Mouse (Mus musculus) hindbrain, embryonic 13.5 days (tissue): ENCODE measurements at regions not wholly inside any gene's neighbourhood (a gene's known extent, or its start where the extent isn't known, plus 50 kb on each side); places are given as distances from the start of the nearest gene placed in this dataset.

Experiments
- ATAC-seq: fragments of 200-750 bp; cut with Nextera tagmentation; 2 replicates; pipeline ENCODE4 v1.8.0; 2017; ENCODE audit warnings: moderate TSS enrichment; ENCODE audit not compliant: low FRiP score
- H3K27ac ChIP-seq: fragments of 300-500 bp; sonication (generic); 2 replicates; pipeline ENCODE4 v1.5.1; 2015; ENCODE audit warnings: inconsistent platforms, mild to moderate bottlenecking, moderate library complexity
- H3K27me3 ChIP-seq: fragments of 300-500 bp; sonication (generic); 2 replicates; pipeline ENCODE4 v1.6.1; 2015; ENCODE audit warnings: mild to moderate bottlenecking, inconsistent platforms
- H3K36me3 ChIP-seq: fragments of 300-500 bp; sonication (generic); 2 replicates; pipeline ENCODE4 v1.6.1; 2015; ENCODE audit warnings: mild to moderate bottlenecking, inconsistent platforms
- H3K4me1 ChIP-seq: fragments of 300-500 bp; sonication (generic); replicated peaks from 2 replicates; pipeline ENCODE4 v1.6.1; 2015; ENCODE audit warnings: inconsistent platforms
- H3K4me2 ChIP-seq: fragments of 300-500 bp; sonication (generic); 2 replicates; pipeline ENCODE4 v1.6.1; 2015; ENCODE audit warnings: inconsistent platforms, mild to moderate bottlenecking, moderate library complexity
- H3K4me3 ChIP-seq: fragments of 300-500 bp; sonication (generic); 2 replicates; pipeline ENCODE4 v1.5.1; 2015; ENCODE audit warnings: mild to moderate bottlenecking, inconsistent platforms
- H3K9ac ChIP-seq: fragments of 300-500 bp; sonication (generic); 2 replicates; pipeline ENCODE4 v1.6.1; 2015; ENCODE audit warnings: mild to moderate bottlenecking, inconsistent platforms
- H3K9me3 ChIP-seq: fragments of 300-500 bp; sonication (generic); 2 replicates; pipeline ENCODE4 v1.6.1; 2016; ENCODE audit warnings: inconsistent platforms
- WGBS: fragments of 180-500 bp; shearing (Covaris S2); methylation state at CpG from one replicate; pipeline ENCODE4 v1.1.7; 2015; 5-methylcytosine and 5-hydroxymethylcytosine counted together

DNA sequence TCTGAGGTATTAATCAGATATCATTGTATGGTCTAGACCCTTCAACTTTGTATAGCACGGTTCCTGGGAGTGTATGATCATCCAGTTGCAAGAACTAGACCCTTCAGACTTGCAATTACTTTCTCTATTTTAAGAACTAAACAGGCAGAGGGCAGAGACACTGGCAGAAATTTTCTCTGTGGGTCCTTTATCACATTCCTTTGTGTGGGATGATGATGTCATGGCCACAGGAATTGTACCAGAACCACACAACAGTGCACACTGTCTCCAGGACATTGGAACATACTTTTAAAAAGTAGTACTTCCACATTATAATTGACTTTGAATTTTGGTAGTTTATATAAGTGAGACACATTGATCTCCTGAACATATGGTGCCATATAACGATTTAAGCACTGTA, 674.2 kb downstream of the Rfpl4b start:
- no peak overlapping the region for H3K9ac ChIP-seq
- no peak overlapping the region for H3K4me3 ChIP-seq
- no peaks in the 10 kb centered on the region for H3K27me3 ChIP-seq
- H3K36me3 ChIP-seq = no peaks in the 10 kb centered on the region
- WGBS = 93% methylated on average over 2 of the region's 2 CpGs
- no peaks in the 10 kb centered on the region for H3K4me1 ChIP-seq
- no peak overlapping the region for H3K4me2 ChIP-seq
- H3K9me3 ChIP-seq = no peaks in the 10 kb centered on the region
- no peak for ATAC-seq
- no peak overlapping the region for H3K27ac ChIP-seq

- no peak for ATAC-seq
- Histone ChIP-seq H3K9ac (no peak overlapping the region), H3K27me3 (no peaks in the 10 kb centered on the region), H3K9me3 (no peaks in the 10 kb centered on the region), H3K4me3 (no peak overlapping the region), H3K36me3 (no peaks in the 10 kb centered on the region), H3K4me2 (no peak overlapping the region), H3K4me1 (no peaks in the 10 kb centered on the region), H3K27ac (no peak overlapping the region)
Measured at GRCm38 (mm10) chr10:38139196-38139595, 682.4 kb downstream of the Rfpl4b start.

GRCm38 (mm10) chr10:38121911-38122573, 699.5 kb downstream of the Rfpl4b start:
- Histone ChIP-seq H3K4me2 (no peak overlapping the region), H3K27me3 (no peaks in the 10 kb centered on the region), H3K9me3 (no peaks in the 10 kb centered on the region), H3K27ac (no peak overlapping the region), H3K36me3 (no peaks in the 10 kb centered on the region), H3K9ac (no peak overlapping the region), H3K4me1 (no peaks in the 10 kb centered on the region), H3K4me3 (no peak overlapping the region)
- no peak for ATAC-seq
- 80% methylated on average over 3 of the region's 3 CpGs for WGBS

DNA sequence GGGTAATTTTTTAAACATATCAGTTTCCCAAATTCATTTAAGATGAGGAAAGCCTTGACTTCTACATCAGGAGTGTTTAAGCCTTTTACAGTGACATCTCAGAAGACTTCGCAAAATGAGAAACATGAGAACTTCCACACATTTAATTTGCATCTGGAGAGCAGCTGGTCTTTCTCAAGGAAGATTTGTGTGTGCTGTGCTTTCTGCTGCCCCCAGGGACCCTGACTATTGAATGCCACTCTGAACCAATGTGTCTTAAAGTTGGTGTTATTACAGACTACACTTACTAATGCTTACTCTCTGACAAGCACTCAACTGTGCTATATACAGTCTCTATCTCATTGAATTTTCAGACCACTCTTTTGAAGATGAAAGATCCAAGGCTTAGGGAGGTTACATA, 703.0 kb downstream of the Rfpl4b start:
- no peak overlapping the region for H3K27ac ChIP-seq
- 82% methylated on average over 1 of the region's 1 CpGs for WGBS
- H3K4me1 ChIP-seq = no peaks in the 10 kb centered on the region
- no peak overlapping the region for H3K9ac ChIP-seq
- no peaks in the 10 kb centered on the region for H3K36me3 ChIP-seq
- H3K4me2 ChIP-seq = no peak overlapping the region
- H3K27me3 ChIP-seq = no peaks in the 10 kb centered on the region
- H3K4me3 ChIP-seq = no peak overlapping the region
- H3K9me3 ChIP-seq = no peaks in the 10 kb centered on the region
- no peak for ATAC-seq

GRCm38 (mm10) chr10:38116516-38116915, 705.1 kb downstream of the Rfpl4b start:
- Histone ChIP-seq H3K36me3 (no peaks in the 10 kb centered on the region), H3K4me1 (no peaks in the 10 kb centered on the region), H3K9ac (no peak overlapping the region), H3K27me3 (no peaks in the 10 kb centered on the region), H3K4me2 (no peak overlapping the region), H3K27ac (no peak overlapping the region), H3K9me3 (no peaks in the 10 kb centered on the region), H3K4me3 (no peak overlapping the region)
- ATAC-seq = no peak
- WGBS = 85% methylated on average over 1 of the region's 1 CpGs

DNA sequence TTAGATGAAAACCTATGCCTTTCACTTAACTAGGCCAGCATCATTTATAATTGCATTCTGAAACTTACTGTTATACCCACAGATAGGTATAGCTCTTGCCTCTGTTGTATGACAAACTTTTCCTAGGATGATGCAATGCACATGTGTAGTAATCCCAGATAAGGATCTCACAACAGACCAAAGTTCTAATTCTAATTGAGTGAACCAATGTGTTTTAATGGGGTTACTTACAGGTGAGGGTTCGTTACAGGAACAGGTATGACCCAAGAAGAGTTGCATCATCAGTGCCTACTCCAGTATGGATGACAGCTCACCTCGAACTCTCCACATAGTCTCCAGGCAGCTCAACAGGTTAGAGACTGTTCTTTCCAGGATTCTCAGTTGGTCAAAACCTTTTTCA, 707.4 kb downstream of the Rfpl4b start:
- no peaks in the 10 kb centered on the region for H3K9me3 ChIP-seq
- no peak overlapping the region for H3K4me3 ChIP-seq
- H3K4me2 ChIP-seq = no peak overlapping the region
- no peaks in the 10 kb centered on the region for H3K4me1 ChIP-seq
- no peak for ATAC-seq
- H3K36me3 ChIP-seq = no peaks in the 10 kb centered on the region
- H3K27me3 ChIP-seq = no peaks in the 10 kb centered on the region
- WGBS = 85% methylated on average over 2 of the region's 2 CpGs
- H3K9ac ChIP-seq = no peak overlapping the region
- H3K27ac ChIP-seq = no peak overlapping the region

GRCm38 (mm10) chr10:38108591-38108990, 713.0 kb downstream of the Rfpl4b start:
- no peak overlapping the region for H3K4me2 ChIP-seq
- 48% methylated on average over 6 of the region's 6 CpGs for WGBS

DNA sequence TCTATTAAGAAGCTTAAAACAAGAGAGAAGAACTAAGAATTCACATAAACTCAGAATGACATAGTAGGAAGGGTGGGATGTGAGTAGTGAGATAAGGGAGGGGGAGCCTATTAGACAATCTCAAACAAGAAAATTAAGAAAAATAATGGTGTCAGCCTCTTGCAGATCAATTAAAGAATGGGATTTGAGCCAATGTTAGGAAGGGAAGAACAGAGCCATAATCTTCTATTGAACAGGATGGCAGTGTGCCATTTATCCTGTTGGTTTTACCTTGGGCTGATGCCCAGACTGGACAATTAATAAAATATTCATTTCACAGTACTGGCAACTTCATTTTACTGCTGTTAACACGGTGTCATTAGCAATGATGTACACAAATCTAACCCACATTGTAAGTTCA, 718.0 kb downstream of the Rfpl4b start:
- H3K4me3 ChIP-seq = no peak overlapping the region
- H3K4me2 ChIP-seq = no peak overlapping the region
- H3K9ac ChIP-seq = no peak overlapping the region
- H3K4me1 ChIP-seq = peaks cover 4% of the 10 kb centered on the region; the same call in 1 of the 2 replicates
- H3K27me3 ChIP-seq = no peaks in the 10 kb centered on the region
- ATAC-seq = peak; percentile 54; the same call in 1 of the 2 replicates
- WGBS = 54% methylated on average over 1 of the region's 1 CpGs
- H3K36me3 ChIP-seq = no peaks in the 10 kb centered on the region
- H3K27ac ChIP-seq = no peak overlapping the region
- H3K9me3 ChIP-seq = no peaks in the 10 kb centered on the region

More at GRCm38 (mm10) chr10:38108591-38108990, 713.0 kb downstream of the Rfpl4b start:
- H3K4me3 ChIP-seq = no peak overlapping the region
- no peaks in the 10 kb centered on the region for H3K9me3 ChIP-seq
- H3K36me3 ChIP-seq = no peaks in the 10 kb centered on the region
- no peak for ATAC-seq
- no peaks in the 10 kb centered on the region for H3K27me3 ChIP-seq
- no peak overlapping the region for H3K27ac ChIP-seq
- no peak overlapping the region for H3K9ac ChIP-seq
- peaks cover 3% of the 10 kb centered on the region; the same call in 1 of the 2 replicates for H3K4me1 ChIP-seq

- Histone ChIP-seq H3K27ac (no peak overlapping the region), H3K9ac (no peak overlapping the region), H3K4me2 (no peak overlapping the region), H3K9me3 (no peaks in the 10 kb centered on the region), H3K4me1 (no peaks in the 10 kb centered on the region), H3K4me3 (no peak overlapping the region), H3K27me3 (no peaks in the 10 kb centered on the region), H3K36me3 (no peaks in the 10 kb centered on the region)
- WGBS = 94% methylated on average over 2 of the region's 2 CpGs
- ATAC-seq = no peak
Measured at GRCm38 (mm10) chr10:38078521-38078920, 743.1 kb downstream of the Rfpl4b start.

DNA sequence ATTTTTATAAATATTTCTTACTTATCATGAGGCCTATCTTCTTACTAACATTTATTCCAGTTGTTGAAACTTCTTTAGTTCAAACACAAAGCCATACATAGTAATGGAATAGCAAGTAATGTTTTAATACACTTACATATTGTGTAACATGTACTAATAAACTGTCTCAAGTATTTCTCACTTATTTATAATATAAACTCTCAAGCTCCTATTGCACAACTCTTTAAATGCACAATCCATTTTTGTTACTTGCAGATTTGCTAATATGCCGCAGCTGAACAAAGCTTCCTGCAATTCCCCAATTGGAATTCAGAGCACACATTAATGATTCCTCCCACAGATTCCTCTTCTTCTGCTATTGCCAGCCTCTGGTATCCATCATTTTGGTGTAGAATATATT, 749.2 kb downstream of the Rfpl4b start:
- no peak for ATAC-seq
- Histone ChIP-seq H3K4me3 (no peak overlapping the region), H3K36me3 (no peaks in the 10 kb centered on the region), H3K4me2 (no peak overlapping the region), H3K4me1 (no peaks in the 10 kb centered on the region), H3K9ac (no peak overlapping the region), H3K27me3 (no peaks in the 10 kb centered on the region), H3K27ac (no peak overlapping the region), H3K9me3 (no peaks in the 10 kb centered on the region)
- WGBS = 82% methylated on average over 1 of the region's 1 CpGs

- H3K27me3 ChIP-seq = no peaks in the 10 kb centered on the region
- H3K4me3 ChIP-seq = no peak overlapping the region
- H3K4me2 ChIP-seq = no peak overlapping the region
- peaks cover 12% of the 10 kb centered on the region for H3K9me3 ChIP-seq
- H3K27ac ChIP-seq = no peak overlapping the region
- ATAC-seq = no peak
- no peak overlapping the region for H3K9ac ChIP-seq
- no peaks in the 10 kb centered on the region for H3K36me3 ChIP-seq
- no peaks in the 10 kb centered on the region for H3K4me1 ChIP-seq
- 86% methylated on average over 8 of the region's 8 CpGs for WGBS
Measured at GRCm38 (mm10) chr10:38059050-38059449, 762.5 kb downstream of the Rfpl4b start.

GRCm38 (mm10) chr10:38010452-38010851, 811.1 kb downstream of the Rfpl4b start:
- H3K36me3 ChIP-seq = no peaks in the 10 kb centered on the region
- WGBS = 89% methylated on average over 2 of the region's 2 CpGs

DNA sequence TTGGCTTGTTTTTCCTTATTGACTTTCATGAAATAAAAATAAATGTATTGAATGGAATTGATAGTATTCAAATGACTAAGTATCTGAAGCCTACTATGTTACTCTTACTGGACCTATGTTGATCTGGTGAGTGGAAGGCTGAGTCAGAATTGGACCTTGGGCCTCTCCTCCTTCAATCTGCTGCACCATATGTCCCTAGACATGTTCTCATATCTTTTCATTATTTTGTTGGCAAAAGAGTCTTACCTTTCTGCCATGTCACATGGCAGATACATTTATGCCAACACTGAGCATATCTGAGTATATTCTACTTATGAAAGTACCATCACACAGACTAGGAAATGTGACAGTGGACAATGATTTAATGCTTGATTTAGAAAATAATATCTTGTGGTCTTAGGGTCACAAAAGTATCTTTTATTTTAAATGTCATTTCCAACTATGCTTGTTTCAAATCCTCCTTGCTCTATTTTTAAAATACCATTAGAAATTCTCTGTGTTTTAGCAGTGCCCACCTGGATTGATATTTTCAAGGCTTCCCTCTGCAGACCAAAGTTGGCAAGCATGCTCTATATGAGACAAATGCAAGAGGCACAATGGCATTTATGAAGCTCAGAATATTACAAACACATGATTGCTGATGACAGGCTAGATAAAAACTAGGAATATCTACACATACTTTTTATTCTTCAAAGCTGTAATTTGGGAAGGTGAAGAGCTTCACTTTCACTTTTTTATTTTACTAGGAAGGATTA, 825.7 kb downstream of the Rfpl4b start:
- Histone ChIP-seq H3K9me3 (no peaks in the 10 kb centered on the region), H3K9ac (no peak overlapping the region), H3K36me3 (no peaks in the 10 kb centered on the region), H3K4me2 (no peak overlapping the region), H3K4me1 (no peaks in the 10 kb centered on the region), H3K27ac (no peak overlapping the region), H3K4me3 (no peak overlapping the region), H3K27me3 (no peaks in the 10 kb centered on the region)
- ATAC-seq = no peak

More at GRCm38 (mm10) chr10:38010452-38010851, 811.1 kb downstream of the Rfpl4b start:
- Histone ChIP-seq H3K4me2 (no peak overlapping the region), H3K27ac (no peak overlapping the region), H3K27me3 (no peaks in the 10 kb centered on the region), H3K9ac (no peak overlapping the region), H3K9me3 (no peaks in the 10 kb centered on the region), H3K4me3 (no peak overlapping the region), H3K4me1 (no peaks in the 10 kb centered on the region)
- no peak for ATAC-seq
